Mouse (Mus musculus): ENCODE results near the gene Abcc12. TPM values are rescaled to one million over a fixed set of nuclear protein-coding genes. Genes with fewer than 3 reads are reported as not detected.

Gene Abcc12
- polyA plus RNA-seq, 1 experiment from 2014 or later, result 0.22 TPM

DNA sequence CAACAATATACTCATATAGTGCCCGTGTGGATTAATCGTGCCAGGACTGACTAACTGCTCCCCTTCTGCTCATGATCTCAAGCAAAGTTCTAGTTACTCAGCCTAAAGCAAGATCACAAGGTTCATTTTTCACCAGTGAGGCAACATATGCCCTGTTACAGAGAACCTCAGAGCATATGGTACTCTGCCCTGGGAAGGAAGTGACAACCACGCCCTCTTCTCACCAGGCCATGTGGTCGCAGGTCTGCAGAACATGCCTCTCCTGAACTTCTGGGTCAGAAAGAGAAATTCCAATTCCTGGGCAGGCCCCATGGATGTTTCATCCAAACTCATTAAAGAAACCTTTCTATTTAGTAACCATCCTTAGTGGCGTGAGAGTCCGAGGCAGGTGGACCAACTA, 39.6 kb downstream of the Abcc12 start:
- ATAC-seq (ENCODE audit: insufficient number of reproducible peaks, insufficient read depth, low FRiP score, low read depth), result no peak
- Histone ChIP-seq H3K27me3 (ENCODE audit: control insufficient read depth, insufficient read depth, low read length) (no peaks in the 10 kb centered on the region), H3K4me1 (ENCODE audit: control insufficient read depth, insufficient read depth, low read length) (no peaks in the 10 kb centered on the region), H3K4me3 (ENCODE audit: low read depth, low read length) (no peak overlapping the region), H3K9me3 (ENCODE audit: control insufficient read depth, low read depth, low read length) (no peaks in the 10 kb centered on the region), H3K36me3 (ENCODE audit: control insufficient read depth, insufficient read depth, low read length) (no peaks in the 10 kb centered on the region), H3K27ac (ENCODE audit: low read length) (no peak overlapping the region), H3K9ac (replicated peaks; ENCODE audit: low read depth, low read length) (no peak overlapping the region), H3K4me2 (replicated peaks; ENCODE audit: low read depth, low read length) (no peak overlapping the region)
- 80% methylated on average over 6 of the region's 6 CpGs for WGBS

DNA sequence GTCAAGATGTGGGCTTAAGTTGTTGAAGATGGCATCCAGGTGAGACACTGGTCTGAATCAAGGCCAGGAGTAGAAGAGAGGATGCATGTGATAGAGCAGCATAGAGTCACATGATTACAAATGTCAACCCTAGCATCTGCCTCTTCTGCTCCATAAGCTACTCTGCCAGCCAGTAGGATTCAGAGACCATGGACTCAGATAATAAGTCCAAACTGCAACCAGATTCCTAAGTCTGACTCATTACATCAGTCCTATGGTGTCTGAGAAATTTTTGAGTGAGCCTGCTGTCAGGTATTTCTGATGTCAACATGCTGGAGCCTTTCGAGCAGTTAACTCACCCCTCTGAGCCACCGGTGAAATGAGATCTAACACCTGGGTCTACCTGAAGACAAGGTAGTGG, 40.1 kb downstream of the Abcc12 start:
- WGBS, result 81% methylated on average over 2 of the region's 2 CpGs

DNA sequence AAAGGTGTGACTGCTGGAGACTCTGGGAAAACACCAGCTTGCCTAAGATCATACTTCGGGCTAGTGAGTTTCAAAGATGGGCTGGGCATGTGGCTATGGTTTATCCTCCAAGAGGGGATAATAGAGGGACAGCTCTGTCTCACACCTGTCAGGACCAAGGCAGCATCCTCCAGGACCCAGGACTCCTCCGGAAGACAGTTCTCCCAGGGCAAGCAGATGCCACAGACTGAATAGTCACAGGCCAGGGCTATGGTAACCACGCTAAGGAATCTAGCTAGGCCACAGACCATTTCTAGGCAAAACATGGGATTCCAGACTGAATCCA, 43.9 kb downstream of the Abcc12 start:
- no peak; the same call in 1 of the 2 replicates for ATAC-seq (ENCODE audit: insufficient number of reproducible peaks, insufficient read depth, low FRiP score, low read depth)
- H3K9ac ChIP-seq (replicated peaks; ENCODE audit: low read depth, low read length), result no peak overlapping the region
- no peaks in the 10 kb centered on the region for H3K9me3 ChIP-seq (ENCODE audit: control insufficient read depth, low read depth, low read length)
- H3K4me3 ChIP-seq (ENCODE audit: low read depth, low read length), result no peak overlapping the region
- H3K4me2 ChIP-seq (replicated peaks; ENCODE audit: low read depth, low read length), result no peak overlapping the region; the same call in 1 of the 2 replicates
- H3K27me3 ChIP-seq (ENCODE audit: control insufficient read depth, insufficient read depth, low read length), result no peaks in the 10 kb centered on the region
- H3K27ac ChIP-seq (ENCODE audit: low read length), result no peak overlapping the region
- WGBS, result 63% methylated on average over 3 of the region's 3 CpGs
- no peaks in the 10 kb centered on the region for H3K4me1 ChIP-seq (ENCODE audit: control insufficient read depth, insufficient read depth, low read length)
- no peaks in the 10 kb centered on the region for H3K36me3 ChIP-seq (ENCODE audit: control insufficient read depth, insufficient read depth, low read length)

More for the DNA sequence above, 40.1 kb downstream of the Abcc12 start:
- Histone ChIP-seq H3K9ac (replicated peaks; ENCODE audit: low read depth, low read length) (no peak overlapping the region), H3K4me1 (ENCODE audit: control insufficient read depth, insufficient read depth, low read length) (no peaks in the 10 kb centered on the region), H3K27me3 (ENCODE audit: control insufficient read depth, insufficient read depth, low read length) (no peaks in the 10 kb centered on the region), H3K4me3 (ENCODE audit: low read depth, low read length) (no peak overlapping the region), H3K36me3 (ENCODE audit: control insufficient read depth, insufficient read depth, low read length) (no peaks in the 10 kb centered on the region), H3K27ac (ENCODE audit: low read length) (no peak overlapping the region), H3K4me2 (replicated peaks; ENCODE audit: low read depth, low read length) (no peak overlapping the region), H3K9me3 (ENCODE audit: control insufficient read depth, low read depth, low read length) (no peaks in the 10 kb centered on the region)
- ATAC-seq (ENCODE audit: insufficient number of reproducible peaks, insufficient read depth, low FRiP score, low read depth), result no peak

DNA sequence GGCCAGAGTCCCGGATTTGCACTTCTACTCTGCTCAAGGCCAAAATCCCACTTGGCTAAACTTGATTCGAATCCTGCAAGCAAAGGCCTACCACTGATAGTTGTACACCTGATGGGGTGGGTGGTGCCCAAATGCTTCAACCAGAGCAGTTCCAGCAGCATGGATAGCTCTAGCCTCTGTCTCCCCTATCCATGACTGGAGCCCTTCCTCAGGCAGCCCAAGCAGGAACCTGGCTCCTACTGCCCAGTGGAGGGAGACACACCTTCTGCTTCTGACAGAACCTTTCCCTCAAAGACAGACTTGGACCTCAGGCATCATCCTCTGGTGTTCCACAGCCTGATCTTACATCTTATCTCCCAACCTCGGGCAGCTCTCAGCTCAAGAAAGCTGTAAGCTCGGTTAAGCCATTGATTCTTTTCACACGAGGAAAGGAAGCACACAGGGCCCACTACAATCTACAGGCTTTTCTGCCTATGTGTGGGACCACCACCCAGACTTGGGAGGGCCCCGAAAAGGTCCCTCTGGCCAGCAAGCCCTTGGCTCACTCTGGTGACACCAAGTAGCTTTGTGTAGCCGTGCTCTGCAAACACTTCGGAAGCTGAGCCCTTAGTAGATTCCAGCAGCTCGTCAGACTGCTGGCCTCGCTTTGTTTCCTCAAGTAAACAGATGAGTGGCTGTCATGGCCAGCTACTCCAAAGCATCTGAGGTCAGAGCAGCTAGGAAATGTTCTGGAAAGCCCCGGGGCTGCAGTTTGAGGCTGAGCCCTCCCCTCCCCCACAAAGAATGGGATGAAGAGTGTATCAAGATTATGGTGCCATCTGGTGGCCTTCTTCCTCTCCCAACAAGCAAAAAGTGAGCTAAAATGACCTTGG, 44.5 kb downstream of the Abcc12 start:
- 38% methylated on average over 11 of the region's 11 CpGs for WGBS
- Histone ChIP-seq H3K4me3 (ENCODE audit: low read depth, low read length) (no peak overlapping the region), H3K4me1 (ENCODE audit: control insufficient read depth, insufficient read depth, low read length) (no peaks in the 10 kb centered on the region), H3K36me3 (ENCODE audit: control insufficient read depth, insufficient read depth, low read length) (no peaks in the 10 kb centered on the region), H3K4me2 (replicated peaks; ENCODE audit: low read depth, low read length) (peak overlapping the region; percentile 29; the same call in 1 of the 2 replicates), H3K27me3 (ENCODE audit: control insufficient read depth, insufficient read depth, low read length) (no peaks in the 10 kb centered on the region), H3K27ac (ENCODE audit: low read length) (no peak overlapping the region), H3K9ac (replicated peaks; ENCODE audit: low read depth, low read length) (no peak overlapping the region), H3K9me3 (ENCODE audit: control insufficient read depth, low read depth, low read length) (no peaks in the 10 kb centered on the region)
- peak; percentile 56; the same call in 1 of the 2 replicates for ATAC-seq (ENCODE audit: insufficient number of reproducible peaks, insufficient read depth, low FRiP score, low read depth)

DNA sequence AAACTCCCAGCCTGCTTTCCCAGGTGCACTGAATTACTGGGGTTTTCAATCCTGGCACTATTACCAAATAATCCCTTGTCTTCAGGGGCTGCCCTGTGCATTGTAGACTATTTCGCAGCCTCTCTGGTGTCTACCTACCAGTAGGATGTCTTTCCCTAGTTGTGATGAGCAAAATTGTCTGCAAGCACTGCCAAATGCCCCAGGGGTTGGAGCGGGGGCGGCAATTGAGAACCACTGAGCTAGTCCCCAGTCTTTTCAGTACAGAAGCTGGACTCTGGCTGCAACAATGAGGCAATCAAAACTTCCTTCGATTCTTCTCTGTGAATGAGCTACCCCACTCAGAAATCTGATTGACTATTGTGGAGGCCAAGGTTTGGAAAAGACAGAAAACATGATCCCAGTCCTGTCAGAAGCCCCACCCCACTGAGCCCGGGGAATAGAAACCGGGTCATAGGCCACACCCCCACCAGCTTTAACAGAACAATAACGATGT, 45.4 kb downstream of the Abcc12 start:
- Histone ChIP-seq H3K4me2 (replicated peaks; ENCODE audit: low read depth, low read length) (no peak overlapping the region), H3K36me3 (ENCODE audit: control insufficient read depth, insufficient read depth, low read length) (no peaks in the 10 kb centered on the region), H3K9ac (replicated peaks; ENCODE audit: low read depth, low read length) (no peak overlapping the region), H3K4me3 (ENCODE audit: low read depth, low read length) (no peak overlapping the region), H3K27me3 (ENCODE audit: control insufficient read depth, insufficient read depth, low read length) (no peaks in the 10 kb centered on the region), H3K9me3 (ENCODE audit: control insufficient read depth, low read depth, low read length) (no peaks in the 10 kb centered on the region), H3K27ac (ENCODE audit: low read length) (no peak overlapping the region), H3K4me1 (ENCODE audit: control insufficient read depth, insufficient read depth, low read length) (no peaks in the 10 kb centered on the region)
- 67% methylated on average over 7 of the region's 7 CpGs for WGBS
- no peak for ATAC-seq (ENCODE audit: insufficient number of reproducible peaks, insufficient read depth, low FRiP score, low read depth)

DNA sequence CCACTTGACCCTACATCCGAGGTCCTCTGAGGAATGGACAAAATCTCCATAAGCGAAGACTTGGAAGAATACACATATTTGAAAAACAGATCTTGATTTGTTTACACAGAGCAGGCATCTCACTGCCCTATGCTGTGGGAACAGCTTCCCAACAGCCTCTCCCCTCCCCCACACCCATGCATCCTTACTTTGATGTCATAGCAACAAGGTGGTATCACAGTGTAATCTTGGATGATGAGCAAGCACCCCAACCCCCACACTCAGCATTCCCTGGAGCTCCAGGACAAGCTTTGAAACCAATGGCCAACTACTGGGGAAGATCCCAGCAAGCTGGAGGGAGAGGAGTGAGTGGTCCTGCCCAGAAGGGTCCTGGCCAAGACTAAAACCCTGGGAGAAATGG, 50.8 kb downstream of the Abcc12 start:
- 51% methylated on average over 2 of the region's 2 CpGs for WGBS

DNA sequence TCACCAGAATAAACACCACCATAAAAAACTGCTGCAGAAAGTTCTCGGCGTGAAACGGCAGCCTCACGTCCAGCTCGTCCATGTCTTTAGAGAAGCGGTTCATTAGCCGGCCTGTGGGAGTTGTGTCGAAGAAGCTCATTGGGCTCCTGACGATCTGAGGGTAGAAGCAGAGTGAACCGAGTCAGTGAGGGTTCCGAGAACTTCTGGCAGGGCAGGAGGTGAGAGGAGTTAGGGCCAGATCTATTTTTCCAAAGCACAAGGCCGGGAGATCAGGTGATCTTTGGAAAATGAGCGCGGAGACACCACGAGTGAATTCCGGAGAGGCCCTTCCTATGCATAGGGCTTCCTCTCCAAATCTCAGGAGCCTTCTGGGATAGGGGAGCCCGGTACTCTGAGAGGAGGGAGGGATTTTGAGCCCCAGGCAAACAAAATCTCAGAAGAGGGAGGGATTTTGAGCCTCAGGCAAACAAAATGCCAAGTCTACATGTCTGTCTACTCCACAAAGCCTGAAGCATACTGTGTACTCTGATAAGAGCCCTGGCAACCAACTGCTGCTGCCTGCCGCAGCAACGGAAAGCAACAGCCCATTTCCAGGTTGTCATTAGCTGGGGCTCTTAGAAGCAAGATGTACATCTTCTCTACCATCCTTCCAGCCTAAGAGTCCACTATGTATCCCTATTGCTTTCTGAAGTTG, 53.0 kb downstream of the Abcc12 start:
- Histone ChIP-seq H3K9me3 (ENCODE audit: control insufficient read depth, low read depth, low read length) (no peaks in the 10 kb centered on the region), H3K9ac (replicated peaks; ENCODE audit: low read depth, low read length) (no peak overlapping the region), H3K27me3 (ENCODE audit: control insufficient read depth, insufficient read depth, low read length) (no peaks in the 10 kb centered on the region), H3K27ac (ENCODE audit: low read length) (no peak overlapping the region), H3K4me3 (ENCODE audit: low read depth, low read length) (no peak overlapping the region), H3K4me2 (replicated peaks; ENCODE audit: low read depth, low read length) (no peak overlapping the region), H3K4me1 (ENCODE audit: control insufficient read depth, insufficient read depth, low read length) (no peaks in the 10 kb centered on the region), H3K36me3 (ENCODE audit: control insufficient read depth, insufficient read depth, low read length) (no peaks in the 10 kb centered on the region)
- WGBS, result 74% methylated on average over 19 of the region's 19 CpGs
- no peak for ATAC-seq (ENCODE audit: insufficient number of reproducible peaks, insufficient read depth, low FRiP score, low read depth)

More for the DNA sequence above, 50.8 kb downstream of the Abcc12 start:
- H3K9me3 ChIP-seq (ENCODE audit: control insufficient read depth, low read depth, low read length), result no peaks in the 10 kb centered on the region
- no peak overlapping the region for H3K4me3 ChIP-seq (ENCODE audit: low read depth, low read length)
- no peak overlapping the region for H3K9ac ChIP-seq (replicated peaks; ENCODE audit: low read depth, low read length)
- no peaks in the 10 kb centered on the region for H3K4me1 ChIP-seq (ENCODE audit: control insufficient read depth, insufficient read depth, low read length)
- H3K4me2 ChIP-seq (replicated peaks; ENCODE audit: low read depth, low read length), result no peak overlapping the region
- no peaks in the 10 kb centered on the region for H3K36me3 ChIP-seq (ENCODE audit: control insufficient read depth, insufficient read depth, low read length)
- H3K27ac ChIP-seq (ENCODE audit: low read length), result no peak overlapping the region
- H3K27me3 ChIP-seq (ENCODE audit: control insufficient read depth, insufficient read depth, low read length), result no peaks in the 10 kb centered on the region
- no peak for ATAC-seq (ENCODE audit: insufficient number of reproducible peaks, insufficient read depth, low FRiP score, low read depth)

DNA sequence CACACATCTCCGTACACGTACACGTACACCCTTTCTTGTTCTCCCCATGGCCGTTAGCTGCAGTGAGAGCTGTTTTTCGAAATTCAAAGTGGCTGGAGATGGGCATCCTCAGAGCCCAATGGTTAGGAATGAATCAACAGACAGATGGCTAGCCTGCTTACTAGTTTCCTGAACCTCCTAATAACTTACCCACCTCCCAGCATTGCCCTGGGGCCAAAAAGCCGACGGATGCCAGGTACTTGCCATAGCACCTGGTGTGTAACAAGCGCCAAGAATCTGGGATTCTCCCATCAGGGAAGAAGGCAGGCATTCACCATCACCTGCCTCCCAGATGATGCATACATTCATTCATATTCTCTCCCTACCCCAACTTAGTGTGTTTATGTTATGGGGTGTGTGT, 53.7 kb downstream of the Abcc12 start:
- Histone ChIP-seq H3K9ac (replicated peaks; ENCODE audit: low read depth, low read length) (no peak overlapping the region), H3K36me3 (ENCODE audit: control insufficient read depth, insufficient read depth, low read length) (no peaks in the 10 kb centered on the region), H3K27me3 (ENCODE audit: control insufficient read depth, insufficient read depth, low read length) (no peaks in the 10 kb centered on the region), H3K9me3 (ENCODE audit: control insufficient read depth, low read depth, low read length) (no peaks in the 10 kb centered on the region), H3K4me3 (ENCODE audit: low read depth, low read length) (no peak overlapping the region), H3K27ac (ENCODE audit: low read length) (no peak overlapping the region), H3K4me2 (replicated peaks; ENCODE audit: low read depth, low read length) (no peak overlapping the region), H3K4me1 (ENCODE audit: control insufficient read depth, insufficient read depth, low read length) (no peaks in the 10 kb centered on the region)
- no peak for ATAC-seq (ENCODE audit: insufficient number of reproducible peaks, insufficient read depth, low FRiP score, low read depth)
- WGBS, result 91% methylated on average over 8 of the region's 8 CpGs

All from stomach, embryonic 14.5 days (tissue).